Mouse (Mus musculus): Measurements from ENCODE around the gene H13.

Gene H13

DNA sequence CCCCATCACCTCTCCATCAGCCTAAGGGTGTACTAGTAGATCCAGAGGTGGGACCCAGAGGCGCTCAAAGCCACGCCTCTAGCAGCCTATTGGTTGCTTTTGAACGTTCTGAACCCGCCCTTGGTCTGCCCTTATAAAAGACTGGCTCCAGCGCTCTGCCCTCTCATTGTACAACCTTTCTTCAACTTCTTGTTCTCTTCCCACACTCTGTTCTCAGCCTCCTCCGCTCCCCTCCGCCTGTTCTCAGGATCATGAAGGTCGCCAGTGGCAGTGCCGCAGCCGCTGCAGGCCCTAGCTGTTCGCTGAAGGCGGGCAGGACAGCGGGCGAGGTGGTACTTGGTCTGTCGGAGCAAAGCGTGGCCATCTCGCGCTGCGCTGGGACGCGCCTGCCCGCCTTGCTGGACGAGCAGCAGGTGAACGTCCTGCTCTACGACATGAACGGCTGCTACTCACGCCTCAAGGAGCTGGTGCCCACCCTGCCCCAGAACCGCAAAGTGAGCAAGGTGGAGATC, 66.9 kb downstream of the H13 start, which contains the start of gene Id1:
Id1 (plus strand) TSS at position 162 of the 512 bp plus-strand sequence.
- peak; percentile 21 for DNase-seq (ENCODE audit: low spot score)

DNA sequence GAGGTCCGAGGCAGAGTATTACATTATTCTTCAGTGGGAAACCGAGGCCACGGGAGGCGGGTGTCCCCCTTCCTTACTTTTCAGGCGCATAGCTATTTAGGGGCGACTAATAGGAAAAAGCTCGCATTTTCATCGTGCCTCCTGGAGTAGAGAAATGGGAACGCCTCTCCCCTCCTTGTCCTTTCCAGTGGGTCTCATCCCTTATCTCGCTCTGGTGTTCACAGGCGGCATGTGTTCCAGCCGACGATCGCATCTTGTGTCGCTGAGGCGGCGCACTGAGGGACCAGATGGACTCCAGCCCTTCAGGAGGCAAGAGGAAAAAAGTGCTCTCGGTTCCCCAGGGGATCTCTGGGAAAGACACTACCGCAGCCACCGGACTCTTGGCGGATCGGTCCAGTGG, 67.5 kb downstream of the H13 start:
- DNase-seq (ENCODE audit: low spot score) = no peak

DNA sequence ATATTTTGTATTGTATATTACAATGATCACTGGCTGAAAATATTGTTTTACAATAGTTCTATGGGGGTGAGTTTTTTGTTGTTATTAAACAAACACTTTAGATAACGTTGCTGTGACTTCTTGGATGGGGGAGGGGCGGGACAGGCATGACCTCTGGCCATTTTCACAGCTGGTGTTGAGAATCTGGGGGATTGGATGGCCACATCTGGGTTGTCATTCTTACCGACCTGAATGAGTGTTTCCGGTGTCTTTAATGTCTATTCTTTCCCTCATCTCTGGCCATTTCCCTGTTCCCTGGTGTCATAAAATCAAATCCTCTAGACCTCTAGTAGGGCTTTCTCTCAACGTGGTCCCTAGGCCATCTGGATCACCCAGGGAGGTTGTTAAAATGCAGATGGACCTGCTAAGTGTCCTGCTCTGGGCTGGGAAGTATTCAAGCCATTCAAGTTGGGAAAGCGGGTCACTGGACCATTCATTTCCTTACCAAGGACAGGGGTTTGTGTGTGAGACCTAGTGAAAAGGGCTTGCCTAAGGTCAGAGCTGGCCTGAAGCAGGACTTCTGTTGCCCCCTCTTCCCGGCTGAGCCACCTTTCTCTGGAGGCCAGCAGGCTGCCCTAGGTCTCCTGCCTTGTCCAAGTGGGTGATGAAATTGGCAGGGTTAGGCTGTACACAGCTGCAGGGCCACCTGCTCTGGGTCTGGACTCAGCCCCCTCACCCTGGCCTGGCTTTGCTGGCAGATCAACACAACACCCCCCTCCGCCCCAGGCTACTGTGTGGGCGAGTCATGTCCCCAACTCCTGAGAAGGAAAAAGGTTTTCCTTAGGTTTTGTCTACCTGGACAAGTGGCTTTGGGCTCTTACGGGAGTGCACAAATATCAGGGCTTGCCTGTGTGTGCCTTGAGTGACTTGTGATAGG, 68.3 kb downstream of the H13 start:
- DNase-seq (ENCODE audit: low spot score) = no peak

DNA sequence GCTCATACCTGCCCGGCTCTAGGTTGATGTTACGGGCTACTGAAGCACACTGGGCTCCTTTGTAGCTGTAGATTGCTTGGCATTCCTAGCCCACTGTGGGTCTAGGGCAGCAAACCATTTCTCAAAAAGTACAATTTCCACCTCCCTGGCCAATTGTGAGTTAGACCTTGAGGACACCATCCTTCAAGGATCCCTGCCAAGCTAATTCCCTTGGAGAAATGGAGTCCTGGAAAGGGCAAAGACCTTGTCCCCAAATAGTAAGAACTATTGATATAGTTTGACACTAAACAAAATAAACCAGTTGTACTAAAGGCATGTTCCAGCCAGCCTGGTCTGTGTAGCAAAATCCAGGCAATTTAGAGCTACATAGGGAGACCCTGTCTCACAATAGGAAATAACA, 69.1 kb downstream of the H13 start:
- DNase-seq (ENCODE audit: low spot score) = no peak

DNA sequence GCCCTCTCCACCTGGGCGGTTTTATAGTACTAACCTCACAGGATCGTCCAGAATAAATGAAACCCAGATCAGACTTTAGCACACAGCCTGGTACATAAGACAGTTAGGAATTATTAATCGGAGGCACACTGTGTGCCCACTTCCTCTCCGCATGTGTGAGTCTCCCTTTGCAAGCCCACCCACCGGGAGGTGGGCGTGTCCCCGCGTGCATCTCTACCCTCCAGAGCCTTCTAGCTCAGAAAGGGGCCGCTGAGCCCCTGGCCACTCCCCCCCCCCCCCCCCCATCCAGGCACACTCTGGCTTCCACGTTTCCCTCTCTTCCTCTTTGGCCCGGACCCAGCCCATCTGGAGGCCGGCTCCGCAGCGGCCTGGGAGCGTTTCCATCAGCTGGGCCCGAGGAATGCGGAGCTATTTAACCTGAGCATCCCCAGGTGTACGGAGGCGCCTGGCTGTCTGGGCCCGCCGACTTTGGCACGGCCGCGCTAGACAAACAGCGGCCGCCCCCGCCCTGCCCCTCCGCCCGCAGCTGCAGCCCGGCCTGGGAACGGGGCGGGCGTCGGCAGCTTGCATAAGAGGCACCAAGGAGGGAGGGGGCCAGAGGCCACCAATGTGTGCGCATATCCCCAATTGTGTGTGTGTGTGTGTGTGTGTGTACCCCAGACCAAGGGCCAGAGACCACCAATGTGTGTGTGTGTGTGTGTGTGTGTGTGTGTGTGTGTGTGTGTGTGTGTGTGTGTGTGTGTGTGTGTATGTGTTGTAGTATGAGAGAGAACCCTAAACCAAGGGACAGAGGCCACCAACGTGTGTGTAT, 70.0 kb downstream of the H13 start:
- no peak for DNase-seq (ENCODE audit: low spot score)

DNA sequence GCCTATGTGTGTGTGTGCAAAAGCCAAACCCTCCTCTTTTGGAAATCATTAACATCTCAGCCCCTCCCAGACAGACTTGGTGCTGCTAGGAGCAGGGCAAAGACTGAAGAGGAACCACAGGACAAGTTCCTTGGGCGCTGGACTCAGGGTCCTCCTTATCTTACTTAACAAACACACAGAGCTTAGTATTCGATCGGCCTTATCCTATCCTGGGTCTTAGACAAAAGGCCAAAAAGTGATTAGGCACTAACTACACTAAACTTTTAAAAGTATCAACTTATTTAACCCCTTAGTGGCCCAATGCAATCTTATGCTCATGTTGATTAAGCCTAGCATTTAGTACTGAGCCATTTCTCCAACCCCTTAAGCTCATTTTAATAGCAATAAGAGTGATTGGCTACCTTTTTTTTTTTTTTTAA, 70.6 kb downstream of the H13 start:
- DNase-seq (ENCODE audit: low spot score) = no peak

DNA sequence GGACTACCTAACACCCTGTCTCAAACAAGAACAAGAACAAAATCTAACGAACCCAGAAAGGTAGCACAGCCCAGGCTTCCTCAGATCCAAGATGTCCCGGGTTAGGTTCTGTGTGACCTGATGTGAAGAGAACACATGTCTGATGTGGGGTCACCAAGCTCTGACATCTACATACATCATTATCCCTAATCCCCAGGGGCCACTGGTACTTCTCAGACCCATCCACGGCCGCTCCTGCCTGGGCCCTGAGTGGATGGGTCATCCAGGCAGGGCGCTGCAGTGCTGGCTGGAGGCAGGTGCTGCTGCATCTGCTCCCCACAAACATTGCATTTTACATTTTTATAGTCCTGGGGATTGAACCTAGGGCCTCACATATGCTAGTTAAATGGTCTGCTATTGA, 71.2 kb downstream of the H13 start:
- no peak for DNase-seq (ENCODE audit: low spot score)

DNA sequence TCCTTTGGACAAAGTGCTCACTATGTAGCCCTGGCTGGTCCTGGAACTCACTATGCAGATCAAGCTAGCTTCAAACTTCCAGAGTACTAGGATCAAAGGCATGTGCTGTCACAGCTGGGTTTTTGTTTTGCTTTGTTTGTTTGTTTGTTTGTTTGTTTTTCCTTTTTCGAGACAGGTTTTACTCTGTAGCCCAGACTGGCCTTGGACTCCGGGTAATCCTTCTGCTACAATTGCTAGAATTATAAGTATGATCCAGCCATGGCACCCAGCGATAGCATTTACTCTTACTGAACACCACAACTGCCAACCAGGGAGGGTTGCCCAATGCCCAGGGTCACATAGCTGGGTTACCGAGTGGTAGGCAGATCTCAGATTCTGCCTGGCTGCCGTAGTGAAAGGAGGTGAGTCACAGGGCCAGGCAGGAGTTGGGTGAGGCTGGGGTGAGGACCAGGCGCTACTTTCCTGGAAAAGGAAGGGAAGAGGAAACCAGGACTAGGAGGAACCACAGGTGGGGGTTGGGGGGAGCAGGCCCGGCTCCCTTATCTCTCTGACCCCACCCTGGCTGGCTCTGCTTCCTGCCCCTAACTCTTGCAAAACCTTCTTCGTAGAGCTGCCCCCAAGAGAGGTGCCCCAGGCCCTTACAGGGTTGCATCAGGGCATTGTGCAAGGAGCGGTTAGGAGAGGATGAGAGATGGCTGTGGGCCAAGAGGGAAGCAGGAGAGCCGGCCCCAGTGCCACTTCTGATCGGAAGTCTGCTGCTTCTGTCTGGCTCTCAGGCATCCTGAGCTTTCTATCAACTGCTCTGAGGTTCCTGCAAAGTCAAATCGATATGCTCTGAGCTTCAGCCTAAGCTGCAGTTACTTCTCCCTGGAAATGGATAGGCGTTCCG, 72.1 kb downstream of the H13 start:
- no peak for DNase-seq (ENCODE audit: low spot score)

DNA sequence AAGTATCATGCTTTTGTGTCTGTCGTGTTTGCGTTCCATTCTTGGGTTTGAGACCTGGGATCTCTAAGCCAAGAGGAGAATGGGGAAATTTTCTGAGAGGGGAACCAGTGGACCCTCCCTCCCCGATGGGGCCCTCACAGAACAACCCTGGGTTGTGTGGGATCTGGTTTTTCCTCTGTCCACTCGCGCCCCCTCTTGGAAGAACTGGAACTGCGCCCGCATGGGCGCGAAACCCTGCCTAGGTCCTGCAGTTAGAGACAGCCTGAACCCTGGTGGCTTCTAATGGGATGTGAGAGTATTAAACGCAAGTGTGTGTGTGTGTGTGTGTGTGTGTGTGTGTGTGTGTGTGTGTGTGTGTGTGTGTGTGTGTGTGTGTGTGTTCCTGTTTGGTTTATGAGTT, 73.2 kb downstream of the H13 start:
- DNase-seq (ENCODE audit: low spot score) = no peak

DNA sequence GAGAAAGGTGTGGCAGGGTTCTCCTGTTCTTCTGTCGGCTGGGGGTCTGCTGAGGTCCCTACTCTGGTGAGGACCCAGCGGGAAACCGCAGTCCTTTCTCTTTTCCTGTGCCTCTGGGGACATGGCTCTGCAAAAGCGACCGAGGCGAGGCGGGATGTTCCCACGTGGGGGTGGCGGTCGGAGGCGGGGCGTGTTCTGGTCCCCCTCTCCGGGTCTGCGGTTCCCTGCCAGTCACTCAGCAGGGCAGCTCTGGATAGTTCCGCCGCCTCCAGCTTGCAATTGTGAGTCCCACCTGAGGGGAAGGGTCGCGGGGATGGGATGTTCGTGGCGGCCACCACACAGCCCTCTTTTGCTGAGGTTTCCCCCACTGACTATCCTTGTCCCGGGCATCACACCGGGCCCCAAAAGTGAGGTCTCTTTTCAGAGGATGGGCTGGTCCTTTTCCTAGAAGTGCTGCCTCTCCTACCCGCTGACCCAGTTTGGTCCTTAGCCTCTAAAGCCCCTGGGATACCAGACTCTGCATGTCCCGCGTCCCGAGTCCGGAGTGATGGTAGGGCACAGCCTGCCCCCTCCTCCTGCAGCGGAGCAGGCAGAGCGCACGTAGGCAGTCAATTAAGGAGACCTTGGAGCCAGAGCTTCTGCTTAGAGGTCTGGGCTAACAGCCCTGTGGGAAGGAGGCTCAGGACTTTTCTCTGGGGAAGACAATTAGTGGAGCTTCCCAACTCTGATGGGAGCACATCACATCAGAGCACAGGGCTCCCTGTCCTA, 84.9 kb downstream of the H13 start, which contains the start of gene Cox4i2:
Cox4i2 (plus strand) TSS at position 230 of the 768 bp plus-strand sequence.
- DNase-seq (ENCODE audit: low spot score) = no peak

DNA sequence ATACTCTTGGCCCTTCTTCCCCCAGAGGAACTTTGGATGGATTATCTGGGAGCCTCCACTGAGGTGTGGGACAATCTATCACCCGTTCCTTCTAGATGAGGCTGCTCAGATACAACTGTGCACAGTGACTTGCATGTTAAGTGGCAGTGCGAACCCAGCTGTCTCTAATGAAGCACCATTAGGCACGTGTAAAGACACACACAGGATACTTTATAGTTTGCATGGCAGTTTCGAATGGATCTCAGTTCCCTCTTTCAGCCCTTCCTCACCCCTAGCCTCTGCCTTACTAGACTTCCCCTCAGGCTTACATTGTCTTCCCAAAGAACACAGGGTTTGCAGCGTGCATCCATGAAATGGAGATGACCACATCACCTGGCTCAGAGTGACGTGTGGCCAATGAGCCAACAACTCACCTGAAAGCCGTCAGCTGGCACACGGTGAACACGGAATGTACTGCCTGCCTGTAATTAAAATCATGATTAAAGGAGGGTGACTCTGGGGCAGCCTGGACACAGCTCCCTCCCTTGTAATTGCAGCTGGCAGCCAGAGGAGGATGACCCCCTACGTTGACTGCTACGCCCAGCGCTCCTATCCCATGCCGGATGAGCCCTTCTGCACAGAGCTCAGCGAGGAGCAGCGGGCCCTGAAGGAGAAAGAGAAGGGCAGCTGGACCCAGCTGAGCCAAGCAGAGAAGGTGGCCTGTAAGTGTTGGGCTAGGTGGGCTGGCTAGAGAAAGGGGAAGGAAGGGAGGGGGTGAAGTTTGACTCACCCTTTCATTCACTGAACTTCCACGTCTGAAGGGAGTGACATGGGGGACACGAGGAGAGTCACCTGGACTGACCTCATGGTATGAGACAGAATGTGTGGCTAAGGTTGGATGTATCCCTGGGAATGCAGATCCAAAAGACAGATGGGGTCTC, 87.5 kb downstream of the H13 start:
- DNase-seq (ENCODE audit: low spot score) = no peak

DNA sequence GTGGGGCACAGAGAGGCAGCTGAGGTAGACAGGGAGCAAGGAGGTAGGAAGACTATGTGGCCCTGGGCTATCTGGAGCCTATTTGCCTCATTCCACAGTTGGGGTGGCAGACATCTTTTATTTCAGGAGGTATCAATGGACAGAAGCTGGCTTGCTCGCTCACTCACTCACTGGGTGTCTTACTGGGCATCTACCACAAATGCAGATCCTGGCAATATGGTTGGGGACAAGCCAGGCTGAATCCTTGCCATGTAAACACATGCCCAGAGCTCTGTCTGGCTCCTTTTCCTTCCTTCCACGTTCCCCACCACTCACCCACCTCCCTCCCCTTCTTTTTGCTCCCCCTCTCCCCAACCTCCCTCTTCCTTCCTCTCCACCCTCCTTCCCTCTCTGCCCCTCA, 88.2 kb downstream of the H13 start:
- no peak for DNase-seq (ENCODE audit: low spot score)
